Mouse (Mus musculus): Measurements from ENCODE around the gene Slc25a54.

DNA sequence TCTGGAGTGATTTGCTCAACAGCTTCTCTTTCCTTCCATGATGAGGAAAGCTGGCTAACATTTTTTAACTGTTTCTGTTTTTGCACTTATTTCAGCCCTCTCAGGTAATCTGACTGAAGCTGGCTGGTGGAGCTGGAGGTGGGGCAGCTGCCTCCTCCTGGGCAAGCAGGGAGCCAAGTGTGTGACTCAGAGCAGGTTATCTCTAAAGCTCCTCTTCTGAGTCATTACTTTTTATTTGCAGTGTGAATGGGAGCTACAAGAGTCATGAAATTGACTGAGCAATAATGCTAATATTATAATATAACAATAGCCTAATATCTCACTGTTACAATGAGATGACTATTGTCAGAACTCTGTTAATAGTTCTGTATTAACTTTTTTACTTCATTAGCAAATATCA lies 36.9 kb downstream of the Slc25a54 start:
- TF ChIP-seq CTCF (IDR thresholded peaks at IDR 0.05; ENCODE audit: low read depth): no peak
- TF ChIP-seq EP300 (IDR thresholded peaks at IDR 0.05; ENCODE audit: low read depth): no peak
